Mouse (Mus musculus): ENCODE data around the gene Ttc7b. TPM values are rescaled to one million over a fixed set of nuclear protein-coding genes. Genes with fewer than 3 reads are reported as not detected.

Ttc7b gene
- total RNA-seq, 2 experiments from 2014 or later = 76.2 to 88.0 TPM

DNA sequence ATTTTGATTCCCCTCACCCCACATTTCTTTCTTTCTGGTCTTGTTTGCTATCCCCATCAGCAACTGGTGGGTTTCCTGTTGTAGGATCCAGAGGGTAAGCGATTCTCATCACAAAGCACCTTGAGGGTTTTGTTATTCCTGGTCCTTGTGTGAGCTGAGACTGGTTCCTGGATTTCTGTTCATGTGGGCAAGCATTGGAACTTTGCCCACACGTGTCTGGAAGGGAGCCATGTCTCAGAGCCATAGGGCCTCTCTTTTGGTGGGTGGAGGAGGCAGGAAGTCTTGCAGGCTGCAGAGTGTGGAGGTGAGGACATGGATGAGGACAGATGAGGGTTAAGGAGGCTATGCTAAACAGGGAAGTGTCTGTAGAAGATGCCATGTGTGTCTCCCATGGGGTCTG lies 260.5 kb downstream of the Ttc7b start:
- intact Hi-C loops (cut with DNase I) = no loop called here
- DNase-seq = no peak

DNA sequence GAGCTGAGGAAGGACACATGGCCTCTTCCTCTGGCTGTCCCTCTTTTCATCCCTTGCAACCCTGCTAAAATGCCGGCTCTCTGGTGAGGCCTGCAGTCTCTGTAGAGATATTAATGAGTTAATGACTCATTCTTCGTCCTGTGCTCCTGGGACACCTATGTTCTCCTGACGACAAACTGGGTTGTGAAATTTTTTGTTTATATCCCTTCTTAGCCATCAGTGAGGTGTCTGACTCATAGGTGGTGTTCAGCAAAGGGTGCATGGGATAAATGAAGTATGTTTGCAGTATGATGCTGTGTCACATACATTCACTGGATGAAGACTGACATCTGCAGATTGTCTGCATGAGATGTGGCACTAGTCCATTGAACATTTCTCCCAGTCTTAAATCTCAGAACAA lies 262.8 kb downstream of the Ttc7b start:
- intact Hi-C loops (cut with DNase I) = no loop called here
- no peak for DNase-seq

DNA sequence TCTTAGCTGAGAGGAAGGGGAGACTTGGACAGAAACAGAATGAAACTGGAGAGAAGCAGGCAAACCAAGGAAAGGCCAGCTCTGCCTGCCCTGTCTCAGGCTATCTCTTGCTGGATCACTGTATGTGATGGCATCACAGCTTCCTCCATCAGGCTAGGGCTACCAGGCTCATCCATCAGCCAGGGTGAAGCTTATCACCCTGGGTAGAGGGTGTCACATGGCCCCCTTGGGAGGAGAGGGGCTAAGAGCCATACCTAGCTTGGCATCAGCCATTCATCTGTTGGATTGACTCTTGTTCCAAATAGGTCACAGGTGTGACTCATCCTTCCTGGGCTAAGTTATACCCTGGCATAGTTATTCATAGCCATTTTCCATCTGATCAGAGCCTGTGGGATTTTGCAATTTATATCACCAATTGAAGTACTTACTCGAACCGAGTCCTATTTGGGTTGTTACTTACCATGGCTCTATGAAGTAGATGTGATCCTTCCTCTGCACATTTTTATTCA lies 265.1 kb downstream of the Ttc7b start:
- intact Hi-C loops (cut with DNase I) = no loop called here
- DNase-seq = no peak

DNA sequence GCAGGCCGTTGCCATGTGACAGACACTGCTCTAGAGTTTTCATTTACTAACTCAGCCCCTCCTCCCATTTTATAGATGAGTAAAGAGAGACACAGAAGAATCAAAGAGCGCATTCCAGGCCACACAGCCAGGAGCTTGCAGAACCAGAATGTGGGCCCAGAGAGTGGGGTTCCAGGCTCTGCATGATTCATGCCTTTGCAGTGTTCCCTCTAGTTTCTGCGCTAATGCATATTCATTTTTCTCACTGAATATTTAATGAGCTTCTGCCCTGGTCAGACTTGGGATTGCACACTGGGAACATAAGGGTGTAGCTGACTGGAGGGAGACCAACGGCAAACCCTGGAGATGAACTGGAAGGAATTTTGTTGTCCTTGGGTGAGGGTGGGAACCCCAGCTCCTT lies 266.2 kb downstream of the Ttc7b start:
- DNase-seq = no peak
- intact Hi-C loops (cut with DNase I) = no loop called here

Other genes with a start within 250 kb of the Ttc7b start
- 10 to 100 TPM; 12.5 to 16.5 TPM for gene Rps6ka5, start 206.2 kb upstream of the Ttc7b start, total RNA-seq (2021)